14 mouse cellular contexts compared by ENCODE assay signal in the genomic region with DNA sequence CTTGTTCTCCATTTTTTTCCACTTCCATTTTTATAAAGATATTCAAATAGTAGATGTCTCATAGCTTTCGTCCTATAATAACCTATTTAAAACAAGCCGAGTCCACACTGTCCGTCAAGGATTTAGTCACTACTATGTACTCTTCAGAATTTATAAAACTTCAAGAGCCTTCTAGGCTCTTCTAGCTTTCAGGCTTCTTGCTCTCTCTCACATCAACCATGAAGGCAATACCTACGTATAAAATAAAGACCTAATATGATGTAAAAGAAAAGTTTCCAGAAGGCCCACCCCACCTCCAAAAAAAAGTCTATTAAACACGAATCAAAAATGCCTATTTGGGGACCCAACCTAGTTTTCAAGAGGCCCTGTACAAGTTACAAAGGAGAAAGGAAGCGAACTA. TPM values are rescaled to one million over a fixed set of nuclear protein-coding genes. Genes with fewer than 3 reads are reported as not detected.
DNase-seq lines count a peak whose midpoint lies in the region; ATAC-seq lines count a peak whose summit lies in the region.
"Had no signal": no experiment of that assay in that cellular context is flagged by ENCODE, and none has a peak within 500 bp of the region (broad histone marks: within the 10 kb centered on the region; RNA-seq: fewer than 3 reads in every experiment).

No protein-coding gene starts in this region.

- H3K36me3 ChIP-seq in liver, embryonic 11.5 days (ENCODE audit: control insufficient read depth, insufficient read depth, low read length), result no peaks in the 10 kb centered on the region
- H3K36me3 ChIP-seq: limb, embryonic 13.5 days; midbrain, embryonic 12.5 days; neural tube, embryonic 12.5 days had no signal

- H3K27ac ChIP-seq in liver, embryonic 11.5 days (ENCODE audit: low read depth, low read length), result no peak overlapping the region
- H3K27ac ChIP-seq: heart, adult 2 months; limb, embryonic 13.5 days; midbrain, embryonic 12.5 days; neural tube, embryonic 12.5 days had no signal

- peak overlapping the region; percentile 90 for H3K4me2 ChIP-seq in liver, embryonic 11.5 days

- ATAC-seq in liver, embryonic 11.5 days (replicated peaks; ENCODE audit: low FRiP score), result no peak

- no peak for DNase-seq in liver, embryonic 11.5 days (ENCODE audit: low spot score)
- DNase-seq in liver, result no peak
- DNase-seq in NIH3T3 (ENCODE audit: low read depth), result peak; percentile 66
- DNase-seq in induced T-regulatory cell, adult 2 months (ENCODE audit: low read depth), result peak; percentile 17
- peak; percentile 2 for DNase-seq in naive thymus-derived CD4-positive, alpha-beta T cell, adult 2 months (ENCODE audit: low read depth)
- no peak for DNase-seq in embryo, embryonic 10 days (ENCODE audit: low spot score)
- no peak for DNase-seq in right cerebral cortex, postnatal 36 days (ENCODE audit: low spot score in 2 of 2)
- DNase-seq: right cerebral cortex, adult 18-20 months; thymus, postnatal 4 days had no signal

- H3K27me3 ChIP-seq in liver, embryonic 11.5 days (replicated peaks; ENCODE audit: control insufficient read depth, insufficient read depth, low read length), result peaks cover 8% of the 10 kb centered on the region

- no peaks in the 10 kb centered on the region for H3K4me1 ChIP-seq in liver, embryonic 11.5 days (replicated peaks; ENCODE audit: control insufficient read depth, insufficient read depth, low read length)
- H3K4me1 ChIP-seq: neural tube, embryonic 12.5 days had no signal

- H3K4me3 ChIP-seq in liver, embryonic 11.5 days (ENCODE audit: low read depth, low read length), result no peak overlapping the region

- H3K9me3 ChIP-seq in liver, embryonic 11.5 days (ENCODE audit: control insufficient read depth, low read length), result no peaks in the 10 kb centered on the region
- H3K9me3 ChIP-seq: limb, embryonic 13.5 days; midbrain, embryonic 12.5 days; neural tube, embryonic 12.5 days had no signal

- WGBS in liver, embryonic 11.5 days, result 67% methylated on average over 6 of the region's 6 CpGs

- no peak overlapping the region for H3K9ac ChIP-seq in liver, embryonic 11.5 days (ENCODE audit: low read depth, low read length)

RNA-seq across cellular contexts. Expression of a gene that starts 57.0 kb away (rescaled TPM):
- polyA plus RNA-seq in liver, embryonic 11.5 days (2014; fragmentation: Nextera tagmentation; extraction: Ambion mirVana), result not detected in 2 replicates
- polyA plus RNA-seq: brain, embryonic 14.5 days; heart, adult 2 months; limb, embryonic 13.5 days; midbrain, embryonic 12.5 days; neural tube, embryonic 12.5 days had no signal

Comparison
In these comparisons a context has a peak if more than half of its experiments do, and no peak if none do; other contexts are left out.
1. DNase-seq: peak in NIH3T3 (single experiment), induced T-regulatory cell, adult 2 months (single experiment) and naive thymus-derived CD4-positive, alpha-beta T cell, adult 2 months (single experiment); none in liver, embryonic 11.5 days (single experiment), liver (single experiment), embryo, embryonic 10 days (single experiment) and right cerebral cortex, postnatal 36 days (0 of 2).